In genomic region chr11:88481602-88482161, GRCm38 (mm10) we compare ENCODE assay signal across 9 mouse cellular contexts.
DNase-seq lines count a peak whose midpoint lies in the region; ATAC-seq and TF ChIP-seq lines count a peak whose summit lies in the region.
"Had no signal": no experiment of that assay in that cellular context is flagged by ENCODE, and none has a peak within 500 bp of the region (broad histone marks: within the 10 kb centered on the region; RNA-seq: fewer than 3 reads in every experiment).

No protein-coding gene starts in this region.

- H3K36me3 ChIP-seq in intestine, postnatal 0 days (ENCODE audit: control insufficient read depth, insufficient read depth), result 0 out of 2 replicates have a peak, but pooled peaks cover 3% of the 10 kb centered on the region

- peak overlapping the region; percentile 33 for H3K4me2 ChIP-seq in intestine, postnatal 0 days (replicated peaks; ENCODE audit: low read depth)

- no peaks in the 10 kb centered on the region for H3K27me3 ChIP-seq in intestine, postnatal 0 days (replicated peaks; ENCODE audit: control insufficient read depth, insufficient read depth, low read length)

- H3K27ac ChIP-seq in intestine, postnatal 0 days (ENCODE audit: low read depth, low read length), result peak overlapping the region; percentile 65
- H3K27ac ChIP-seq in olfactory bulb, adult 2 months (ENCODE audit: insufficient read depth, low read depth, low read length), result peak overlapping the region; percentile 30; the same call in 1 of the 2 replicates
- H3K27ac ChIP-seq: liver, embryonic 14.5 days had no signal

- 0 out of 2 replicates have a peak, but pooled peaks cover 3% of the 10 kb centered on the region for H3K4me1 ChIP-seq in intestine, postnatal 0 days (replicated peaks; ENCODE audit: control insufficient read depth, insufficient read depth, low read length)
- peaks cover 19% of the 10 kb centered on the region for H3K4me1 ChIP-seq in olfactory bulb, adult 2 months (ENCODE audit: control insufficient read depth, insufficient read depth, low read length)

- no peak overlapping the region for H3K4me3 ChIP-seq in intestine, postnatal 0 days (ENCODE audit: low read depth, low read length)
- no peak overlapping the region for H3K4me3 ChIP-seq in olfactory bulb, adult 2 months (ENCODE audit: insufficient read depth, low read depth, low read length)

- H3K9me3 ChIP-seq in intestine, postnatal 0 days (ENCODE audit: control insufficient read depth), result no peaks in the 10 kb centered on the region

- WGBS in intestine, postnatal 0 days, result 43% methylated on average over 7 of the region's 7 CpGs
- 49% methylated on average over 7 of the region's 7 CpGs for WGBS in olfactory bulb, adult 2 months

- H3K9ac ChIP-seq in intestine, postnatal 0 days (ENCODE audit: low read depth, low read length), result no peak overlapping the region
- H3K9ac ChIP-seq: liver, embryonic 14.5 days had no signal

- no peak for TF ChIP-seq POLR2A in olfactory bulb, adult 2 months (IDR thresholded peaks at IDR 0.05; ENCODE audit: insufficient read depth, low read depth, low read length)

- peak; percentile 78 for ATAC-seq in intestine, postnatal 0 days
- no peak for ATAC-seq in erythroblast, adult 5-6 weeks (replicated peaks; ENCODE audit: low FRiP score, poor library complexity, severe bottlenecking)

- TF ChIP-seq CTCF in intestine, postnatal 0 days (IDR thresholded peaks at IDR 0.05; ENCODE audit: low read depth), result no peak
- TF ChIP-seq CTCF in olfactory bulb, adult 2 months (IDR thresholded peaks at IDR 0.05; ENCODE audit: insufficient read depth, low read depth, low read length), result no peak

- peak; percentile 53 to 65 for DNase-seq in frontal cortex, postnatal 10 days (ENCODE audit: low spot score in 2 of 2)
- DNase-seq in frontal cortex, postnatal 25 days (ENCODE audit: low spot score in 2 of 2), result no peak
- DNase-seq in right cerebral cortex, postnatal 14 days, result peak; percentile 28
- DNase-seq in right cerebral cortex, adult 18-20 months, result no peak
- DNase-seq in gastrocnemius, postnatal 25 days, result no peak

Comparison
In these comparisons a context has a peak if more than half of its experiments do, and no peak if none do; other contexts are left out.
1. DNase-seq: peak in frontal cortex, postnatal 10 days (2 of 2) and right cerebral cortex, postnatal 14 days (single experiment); none in frontal cortex, postnatal 25 days (0 of 2), right cerebral cortex, adult 18-20 months (single experiment) and gastrocnemius, postnatal 25 days (single experiment).